Mouse (Mus musculus) activated CD4-positive, CD25-positive, alpha-beta regulatory T cell (primary cell): Measurements from ENCODE around the gene Dupd1. TPM values are rescaled to one million over a fixed set of nuclear protein-coding genes. Genes with fewer than 3 reads are reported as not detected.

Experiments used
- polyA plus RNA-seq, 2 experiments: library from polyadenylated mRNA; unstranded; fragments of 100-300 nt; shearing (Covaris generic); gene quantifications; one replicate each; pipeline ENCODE4 v1.2.1; 2017

The Dupd1 gene
- not detected for polyA plus RNA-seq

GRCm38 (mm10) chr14:21714486-21714885 lies at the start of gene Dupd1:
Gene Dupd1, minus strand, starts transcription at chr14:21714576.

DNA sequence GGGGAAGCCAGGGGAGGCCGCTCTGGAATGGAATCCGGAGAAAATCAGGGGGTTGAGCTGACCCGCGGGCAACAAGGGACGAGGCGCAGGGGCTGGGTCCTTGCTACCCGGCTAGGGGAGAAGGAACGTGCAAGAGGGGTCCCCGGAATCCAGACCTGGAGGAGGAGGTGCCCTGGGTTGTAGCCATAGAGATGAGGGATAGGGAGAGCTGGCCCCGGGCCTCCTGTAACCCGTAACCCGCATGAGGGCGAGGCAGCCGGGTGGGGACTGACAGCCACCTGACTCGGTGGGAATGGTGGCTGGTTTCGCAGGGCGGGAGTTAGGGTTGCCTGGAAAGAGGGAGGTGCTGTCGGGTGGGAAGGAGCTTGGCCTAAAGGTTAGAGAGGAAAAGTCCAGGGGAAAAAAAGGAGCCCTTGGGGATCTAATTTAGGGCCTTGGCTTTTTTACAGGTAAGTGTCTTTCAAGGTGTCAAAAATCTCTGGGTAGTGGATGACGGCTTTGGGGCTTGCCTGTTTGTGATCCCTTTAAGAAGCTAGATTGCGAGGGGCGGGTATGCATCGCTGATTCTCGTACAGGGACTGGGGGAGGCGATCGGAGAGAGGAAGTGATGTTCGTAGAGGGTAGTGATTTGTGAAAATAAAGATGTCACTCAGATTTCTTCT lies 36.6 kb upstream of the Dupd1 start, which contains the start of gene Dusp13:
TSS of gene Dusp13 (minus strand) at position 301 of the 662 bp plus-strand sequence.

GRCm38 (mm10) chr14:21750008-21750880 lies 35.9 kb upstream of the Dupd1 start, which contains the start of gene Samd8:
Gene Samd8, plus strand, starts transcription at chr14:21750531.

Other genes with a start within 250 kb of the Dupd1 start
- 10 to 100 TPM; 15.6 to 17.8 TPM for gene Kat6b, start 233.1 kb downstream of the Dupd1 start, polyA plus RNA-seq
- 1 to 10 TPM; 7.5 to 8.8 TPM for gene Samd8, start 36.0 kb upstream of the Dupd1 start, polyA plus RNA-seq
- gene Dusp13, start 36.6 kb upstream of the Dupd1 start, polyA plus RNA-seq, result under 1 TPM in 1 of 2 experiments, not detected in 1; 0.16 TPM
- 100 to 1,000 TPM; 183 to 223 TPM for gene Vdac2, start 110.7 kb upstream of the Dupd1 start, polyA plus RNA-seq
- 10 to 100 TPM; 24.7 to 36.6 TPM for gene Comtd1, start 134.4 kb upstream of the Dupd1 start, polyA plus RNA-seq